Mouse (Mus musculus): ENCODE data around the gene Ppp1r12b. TPM values are rescaled to one million over a fixed set of nuclear protein-coding genes. Genes with fewer than 3 reads are reported as not detected.

The Ppp1r12b gene
- polyA plus RNA-seq, 3 experiments from 2014 or later = 2.1 to 4.0 (median 3.2) TPM

- no peak for ATAC-seq
These were observed 242.2 kb downstream of the Ppp1r12b start for GRCm38 (mm10) chr1:134713421-134713969.

- ATAC-seq = no peak
These were observed 242.9 kb downstream of the Ppp1r12b start for GRCm38 (mm10) chr1:134712781-134713299.

GRCm38 (mm10) chr1:134711653-134712052, 244.1 kb downstream of the Ppp1r12b start:
- ATAC-seq = no peak

DNA sequence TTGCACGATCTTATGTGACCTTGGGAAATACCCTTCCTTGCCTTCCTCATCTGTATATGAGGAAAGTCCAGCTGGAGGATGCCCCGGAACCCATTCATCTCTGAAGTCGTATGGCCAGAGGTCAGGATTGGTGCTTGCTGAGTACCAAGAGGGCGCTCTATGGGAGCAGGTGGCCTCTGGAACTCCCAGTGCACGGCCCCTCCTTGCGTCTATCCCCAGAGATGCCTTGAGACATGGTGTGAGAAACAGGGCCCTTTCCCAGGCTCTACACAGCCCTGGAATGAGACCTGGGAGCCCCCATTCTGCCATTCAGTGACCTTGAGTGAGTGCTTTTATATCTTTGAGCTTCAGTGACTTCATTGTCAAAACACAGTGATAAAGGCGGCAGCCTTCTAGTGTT, 244.7 kb downstream of the Ppp1r12b start:
- no peak for ATAC-seq

GRCm38 (mm10) chr1:134709411-134710306, 246.1 kb downstream of the Ppp1r12b start:
- ATAC-seq = no peak

DNA sequence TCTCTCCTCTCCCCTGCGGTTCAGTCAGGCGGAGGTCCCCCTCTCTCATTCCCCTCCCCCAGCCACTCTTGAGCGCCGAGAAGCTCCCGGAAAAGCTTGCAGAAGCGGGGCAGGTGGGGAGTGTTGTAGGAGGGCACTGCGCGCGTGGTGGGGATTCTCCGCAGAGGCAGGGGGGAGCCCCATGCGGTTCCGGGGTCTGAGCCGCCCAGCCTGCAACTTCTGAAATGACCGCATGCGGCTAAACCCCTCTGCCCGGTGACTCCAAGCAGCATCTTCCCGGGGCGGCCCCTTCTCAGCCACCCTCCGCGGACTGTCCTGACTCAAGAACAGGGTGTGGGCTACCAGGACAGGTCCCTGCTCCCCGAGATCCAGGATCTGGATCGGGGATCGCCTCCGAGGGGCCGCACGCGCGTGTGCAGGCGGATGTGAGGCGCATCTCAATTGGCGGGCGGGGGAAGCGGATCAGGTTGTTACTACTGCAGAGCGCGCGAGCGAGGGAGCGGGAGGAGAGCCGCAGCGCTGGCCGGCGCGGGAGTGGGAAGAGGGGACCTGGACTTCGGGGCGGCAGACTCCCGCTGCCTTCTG, 246.8 kb downstream of the Ppp1r12b start:
- no peak for ATAC-seq

- no peak for ATAC-seq
These were observed 247.5 kb downstream of the Ppp1r12b start for GRCm38 (mm10) chr1:134708274-134708673.

- no peak for ATAC-seq
These were observed 248.2 kb downstream of the Ppp1r12b start for GRCm38 (mm10) chr1:134707516-134707915.

DNA sequence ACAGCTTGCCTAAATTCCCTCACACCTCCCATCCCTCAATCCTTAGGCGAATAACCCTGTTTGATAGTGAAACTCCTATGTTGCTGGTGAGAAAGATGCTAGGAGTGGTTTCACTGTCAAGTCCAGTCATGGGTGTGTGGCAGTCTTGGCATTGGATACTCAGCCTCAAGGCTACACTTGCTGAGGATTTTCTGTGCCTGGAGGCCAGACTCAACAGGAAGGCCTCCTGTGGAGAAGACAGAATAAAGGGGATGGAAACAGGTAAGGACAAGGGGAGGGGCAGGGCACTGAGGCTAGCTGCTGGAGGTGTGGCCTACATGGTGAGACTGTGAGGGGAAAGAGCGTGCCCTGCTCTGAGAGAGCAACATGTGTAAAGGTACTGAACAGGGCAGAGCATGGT, 249.2 kb downstream of the Ppp1r12b start:
- no peak for ATAC-seq

Other genes starting within 250 kb of the Ppp1r12b start
- 10 to 100 TPM; 11.0 to 33.5 (median 11.1) TPM for gene Ube2t, start 6.6 kb upstream of the Ppp1r12b start, polyA plus RNA-seq (2017; shearing (Covaris generic))
- under 1 TPM in 2 of 3 experiments, not detected in 1; 0.05 to 0.28 TPM for gene Lgr6, start 149.3 kb upstream of the Ppp1r12b start, polyA plus RNA-seq (2017; shearing (Covaris generic))
- 100 to 1,000 TPM; 161 to 188 (median 171) TPM for gene Ptpn7, start 176.8 kb upstream of the Ppp1r12b start, polyA plus RNA-seq (2017; shearing (Covaris generic))
- gene Arl8a, start 190.9 kb upstream of the Ppp1r12b start, polyA plus RNA-seq (2017; shearing (Covaris generic)) = 10 to 100 TPM; 10.6 to 19.4 (median 14.2) TPM
- not detected for gene Gpr37l1, start 211.7 kb upstream of the Ppp1r12b start, polyA plus RNA-seq (2017; shearing (Covaris generic))